Mouse (Mus musculus) stomach, embryonic 14.5 days (tissue): Measurements from ENCODE around the gene Tjp2. TPM values are rescaled to one million over a fixed set of nuclear protein-coding genes. Genes with fewer than 3 reads are reported as not detected.
A peak's percentile ranks its signal among the peaks of the same experiment; 100 is the strongest.

Experiments
- ATAC-seq: fragments of 200-750 bp; cut with Nextera tagmentation; 2 replicates; pipeline ENCODE4 v1.8.0; 2017; ENCODE audit warnings: low read depth, moderate TSS enrichment; ENCODE audit not compliant: insufficient number of reproducible peaks, insufficient read depth, low FRiP score
- H3K27ac ChIP-seq: fragments of 300-500 bp; sonication (generic); 2 replicates; pipeline ENCODE4 v1.5.1; 2014; ENCODE audit warnings: mild to moderate bottlenecking, low read length, moderate library complexity, mixed read lengths
- H3K27me3 ChIP-seq: fragments of 300-500 bp; sonication (generic); 2 replicates; pipeline ENCODE4 v1.6.1; 2014; ENCODE audit warnings: low read length, control low read depth, mixed read lengths; ENCODE audit not compliant: control insufficient read depth, insufficient read depth
- H3K36me3 ChIP-seq: fragments of 300-500 bp; sonication (generic); 2 replicates; pipeline ENCODE4 v1.6.1; 2014; ENCODE audit warnings: mild to moderate bottlenecking, control low read depth, low read length, moderate library complexity, mixed read lengths; ENCODE audit not compliant: control insufficient read depth, insufficient read depth
- H3K4me1 ChIP-seq: fragments of 300-500 bp; sonication (generic); 2 replicates; pipeline ENCODE4 v1.6.1; 2014; ENCODE audit warnings: low read length, control low read depth, mixed read lengths; ENCODE audit not compliant: control insufficient read depth, insufficient read depth
- H3K4me2 ChIP-seq: fragments of 300-500 bp; sonication (generic); replicated peaks from 2 replicates; pipeline ENCODE4 v1.6.1; 2014; ENCODE audit warnings: low read depth, low read length, control low read depth
- H3K4me3 ChIP-seq: fragments of 300-500 bp; sonication (generic); 2 replicates; pipeline ENCODE4 v1.5.1; 2014; ENCODE audit warnings: low read depth, low read length, control low read depth
- H3K9ac ChIP-seq: fragments of 300-500 bp; sonication (generic); replicated peaks from 2 replicates; pipeline ENCODE4 v1.6.1; 2014; ENCODE audit warnings: low read depth, mild to moderate bottlenecking, control low read depth, low read length, moderate library complexity, mixed read lengths
- H3K9me3 ChIP-seq: fragments of 300-500 bp; sonication (generic); 2 replicates; pipeline ENCODE4 v1.6.1; 2016; ENCODE audit warnings: low read depth, low read length, control low read depth; ENCODE audit not compliant: control insufficient read depth
- WGBS: fragments of 180-500 bp; shearing (Covaris S2); extraction: QIAGEN DNeasy Blood & Tissue Kit; methylation state at CpG from one replicate; pipeline ENCODE4 v1.1.7; 2014; 5-methylcytosine and 5-hydroxymethylcytosine counted together
- polyA plus RNA-seq: library from polyadenylated mRNA; unstranded; fragments of >200 nt; fragmentation: Nextera tagmentation; extraction: Ambion mirVana; gene quantifications from 2 replicates; pipeline ENCODE4 v1.2.1, GENCODE M21; 2014

Gene Tjp2
- polyA plus RNA-seq, 1 experiment from 2014 or later = 38.6 TPM

DNA sequence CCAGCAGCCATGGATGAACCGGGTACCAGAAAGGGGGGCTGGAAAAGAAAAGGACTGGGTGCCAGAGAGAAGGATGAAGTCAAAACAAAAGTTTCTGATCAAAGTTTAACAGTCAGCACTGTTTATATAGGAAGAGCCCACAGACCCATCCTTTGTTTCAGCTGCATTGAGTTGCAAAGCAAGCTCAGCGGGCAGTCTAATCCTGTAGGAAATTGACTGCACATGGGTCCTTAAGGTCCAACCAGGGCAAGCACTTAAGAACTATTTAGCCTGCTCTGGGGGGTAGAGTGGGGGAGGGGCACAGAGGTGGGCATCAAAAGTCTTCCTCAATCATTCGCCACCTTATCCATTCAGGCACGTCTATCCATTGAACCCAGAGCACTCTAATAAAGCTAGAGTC, 151.7 kb downstream of the Tjp2 start:
- Histone ChIP-seq H3K4me1 (no peaks in the 10 kb centered on the region), H3K4me3 (no peak overlapping the region), H3K36me3 (no peaks in the 10 kb centered on the region), H3K4me2 (no peak overlapping the region), H3K9me3 (no peaks in the 10 kb centered on the region), H3K9ac (no peak overlapping the region), H3K27me3 (no peaks in the 10 kb centered on the region), H3K27ac (no peak overlapping the region)
- ATAC-seq = no peak
- 67% methylated on average over 4 of the region's 4 CpGs for WGBS

DNA sequence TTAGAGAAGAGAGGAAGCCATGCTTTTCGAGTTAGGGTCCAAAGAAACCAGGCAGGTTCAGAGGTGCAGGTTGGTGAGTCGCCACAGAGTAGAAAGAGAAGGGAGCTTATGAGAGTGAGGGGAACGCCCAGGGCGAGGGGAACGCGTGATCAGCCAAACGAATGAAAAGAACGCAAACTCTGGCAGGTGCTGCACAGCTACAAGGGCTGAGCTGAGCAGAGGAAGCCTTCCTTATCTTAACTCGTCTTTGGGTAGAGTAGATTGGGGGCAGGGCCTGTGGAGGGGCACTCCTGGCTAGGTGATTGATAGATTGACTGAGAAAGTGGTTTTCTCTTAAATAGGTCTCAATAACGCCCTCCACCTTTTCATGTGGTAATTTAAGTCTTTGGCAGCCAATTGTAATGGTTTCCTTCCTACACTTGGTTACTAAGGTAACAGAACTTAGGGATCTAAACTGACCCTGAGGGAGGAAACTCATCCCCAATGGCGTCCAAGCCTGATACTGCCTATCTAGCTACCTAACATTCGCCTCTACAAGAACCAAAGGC, 160.4 kb downstream of the Tjp2 start:
- Histone ChIP-seq H3K4me2 (no peak overlapping the region), H3K9ac (no peak overlapping the region), H3K27me3 (no peaks in the 10 kb centered on the region), H3K27ac (no peak overlapping the region), H3K9me3 (no peaks in the 10 kb centered on the region), H3K36me3 (no peaks in the 10 kb centered on the region), H3K4me3 (no peak overlapping the region), H3K4me1 (no peaks in the 10 kb centered on the region)
- 52% methylated on average over 12 of the region's 12 CpGs for WGBS
- no peak for ATAC-seq

DNA sequence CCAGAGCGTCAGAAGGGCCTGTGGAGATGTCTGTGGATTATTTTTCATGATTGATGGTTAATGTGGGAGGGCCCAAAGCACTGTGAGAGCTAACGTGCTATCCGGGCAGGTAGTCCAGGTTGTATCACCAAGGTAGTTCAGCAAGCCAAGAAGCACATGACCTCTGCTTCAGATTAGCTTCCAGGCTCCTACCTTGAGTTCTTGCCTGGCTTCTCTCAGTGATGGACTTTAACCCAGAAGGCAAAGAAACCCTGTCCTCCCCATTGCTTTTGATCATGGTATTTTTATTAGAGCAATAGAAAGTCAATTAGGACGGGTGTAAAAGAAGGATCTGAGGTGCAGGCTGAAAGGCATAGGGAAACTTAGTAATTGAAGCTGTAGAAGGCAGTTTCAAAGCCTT, 161.2 kb downstream of the Tjp2 start:
- Histone ChIP-seq H3K9me3 (no peaks in the 10 kb centered on the region), H3K4me2 (no peak overlapping the region), H3K27ac (no peak overlapping the region), H3K4me3 (no peak overlapping the region), H3K4me1 (no peaks in the 10 kb centered on the region), H3K36me3 (no peaks in the 10 kb centered on the region), H3K9ac (no peak overlapping the region), H3K27me3 (no peaks in the 10 kb centered on the region)
- ATAC-seq = no peak
- WGBS = 68% methylated on average over 4 of the region's 4 CpGs

DNA sequence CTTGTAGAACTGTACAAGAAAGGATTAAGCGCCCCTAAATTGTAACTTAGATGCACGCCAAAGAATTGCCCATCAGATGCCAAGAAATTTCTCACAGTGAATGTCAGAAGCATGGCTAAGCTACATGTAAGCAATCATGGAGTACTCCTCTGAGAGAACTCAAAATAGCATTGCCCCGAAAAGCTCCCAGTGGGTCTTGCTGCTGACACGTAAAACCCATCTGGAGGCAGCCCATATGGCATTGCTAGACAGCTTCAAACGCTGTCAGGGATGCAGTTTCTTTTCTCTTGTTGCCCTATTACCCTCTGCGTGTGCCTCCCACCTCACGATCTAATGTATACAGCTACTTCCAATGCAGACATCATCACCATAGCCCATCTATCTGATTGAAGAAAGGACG, 166.0 kb downstream of the Tjp2 start:
- Histone ChIP-seq H3K27ac (no peak overlapping the region), H3K4me1 (peaks cover 12% of the 10 kb centered on the region; the same call in 1 of the 2 replicates)
- ATAC-seq = no peak

DNA sequence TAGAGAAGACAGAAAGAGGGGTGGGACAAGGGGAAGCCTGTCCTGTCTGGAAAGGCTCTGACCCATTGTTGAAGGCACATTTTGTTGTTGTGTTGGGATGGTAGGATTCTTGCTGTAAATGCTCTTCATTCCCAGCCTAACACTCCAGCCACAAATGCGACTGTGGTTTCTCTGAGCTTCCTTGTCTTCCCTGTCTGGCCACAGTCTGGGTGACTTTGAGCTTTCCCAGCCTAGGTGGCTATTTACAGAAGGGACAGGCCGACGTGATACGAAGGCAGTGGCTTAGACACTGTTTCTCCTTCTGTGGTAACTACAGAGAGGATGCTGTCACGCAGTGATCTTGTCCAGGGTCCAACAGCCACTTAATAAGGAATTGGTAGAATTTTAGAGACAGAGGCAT, 166.8 kb downstream of the Tjp2 start:
- Histone ChIP-seq H3K36me3 (no peaks in the 10 kb centered on the region), H3K9ac (no peak overlapping the region), H3K27me3 (no peaks in the 10 kb centered on the region), H3K4me1 (peaks cover 12% of the 10 kb centered on the region; the same call in 1 of the 2 replicates), H3K9me3 (no peaks in the 10 kb centered on the region), H3K4me3 (no peak overlapping the region), H3K4me2 (no peak overlapping the region), H3K27ac (no peak overlapping the region)
- ATAC-seq = no peak
- 62% methylated on average over 5 of the region's 5 CpGs for WGBS

More for the DNA sequence above, 166.0 kb downstream of the Tjp2 start:
- Histone ChIP-seq H3K4me2 (no peak overlapping the region), H3K27me3 (no peaks in the 10 kb centered on the region), H3K9ac (no peak overlapping the region), H3K9me3 (no peaks in the 10 kb centered on the region), H3K4me3 (no peak overlapping the region), H3K36me3 (no peaks in the 10 kb centered on the region)
- 66% methylated on average over 8 of the region's 8 CpGs for WGBS

DNA sequence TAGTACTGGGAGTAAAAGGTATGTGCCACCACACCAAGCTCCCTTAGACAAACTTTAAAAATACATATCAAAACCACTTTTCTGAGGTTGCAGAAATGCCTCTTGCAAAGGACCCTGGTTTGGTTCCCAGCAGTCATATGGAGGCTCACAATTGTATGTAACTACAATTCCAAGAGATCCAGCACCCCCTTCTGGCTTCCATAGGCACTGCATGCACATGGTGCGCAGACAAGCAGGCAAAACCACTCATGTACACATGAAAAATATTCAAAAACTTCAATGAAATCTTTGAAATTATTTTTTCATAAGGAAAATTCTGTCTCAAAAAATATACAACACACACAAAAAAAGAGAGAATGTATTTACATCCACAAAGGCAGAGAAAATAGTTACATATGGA, 167.9 kb downstream of the Tjp2 start:
- no peak overlapping the region for H3K4me2 ChIP-seq
- no peak overlapping the region for H3K4me3 ChIP-seq
- H3K4me1 ChIP-seq = peaks cover 12% of the 10 kb centered on the region; the same call in 1 of the 2 replicates
- no peaks in the 10 kb centered on the region for H3K36me3 ChIP-seq
- no peaks in the 10 kb centered on the region for H3K9me3 ChIP-seq
- no peak overlapping the region for H3K9ac ChIP-seq
- 95% methylated on average over 1 of the region's 1 CpGs for WGBS
- no peak for ATAC-seq
- H3K27me3 ChIP-seq = no peaks in the 10 kb centered on the region
- H3K27ac ChIP-seq = no peak overlapping the region

DNA sequence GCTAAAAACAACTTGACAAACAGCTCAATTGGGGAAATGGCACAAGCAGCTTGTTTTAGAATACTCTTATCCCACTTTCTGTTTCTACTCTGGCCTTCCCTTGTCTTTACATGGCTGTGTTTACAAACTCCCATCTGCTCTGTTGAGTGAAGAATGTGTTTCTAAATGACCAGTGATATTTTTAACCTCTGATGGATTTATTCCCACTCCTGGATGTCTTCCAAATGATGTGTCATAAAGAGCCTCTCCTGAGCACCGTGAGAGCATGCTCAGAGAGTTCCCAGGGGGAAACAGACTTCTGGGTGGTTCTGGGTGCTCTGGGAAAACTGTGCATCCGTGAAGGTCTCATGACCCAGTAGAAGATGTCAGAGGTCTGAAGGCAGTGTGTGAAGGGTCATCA, 169.9 kb downstream of the Tjp2 start:
- Histone ChIP-seq H3K4me1 (peaks cover 12% of the 10 kb centered on the region; the same call in 1 of the 2 replicates), H3K4me3 (no peak overlapping the region), H3K27me3 (no peaks in the 10 kb centered on the region), H3K27ac (peak overlapping the region; percentile 62; the same call in 1 of the 2 replicates), H3K9me3 (no peaks in the 10 kb centered on the region), H3K36me3 (no peaks in the 10 kb centered on the region), H3K9ac (no peak overlapping the region), H3K4me2 (no peak overlapping the region)
- 29% methylated on average over 2 of the region's 2 CpGs for WGBS
- no peak for ATAC-seq

DNA sequence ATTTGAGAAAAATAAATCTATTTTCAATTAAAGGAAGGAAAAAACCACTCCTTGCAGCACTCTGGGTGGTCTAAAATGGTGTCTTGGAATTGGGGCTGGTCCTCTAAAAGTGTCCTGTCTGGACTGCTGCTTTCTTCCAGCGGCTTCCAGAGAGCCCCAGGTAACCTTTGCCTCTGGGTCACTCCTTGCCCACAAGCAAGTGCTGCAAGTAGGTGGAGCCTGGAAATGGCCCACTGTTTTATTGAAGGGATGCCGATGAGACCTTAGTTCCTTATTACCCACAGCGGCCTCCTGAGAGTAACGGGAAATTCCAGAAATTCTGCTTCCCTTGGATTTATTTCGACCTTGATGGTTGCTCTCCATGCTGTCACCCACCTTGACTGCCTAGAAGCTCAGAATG, 170.6 kb downstream of the Tjp2 start:
- no peaks in the 10 kb centered on the region for H3K36me3 ChIP-seq
- ATAC-seq = no peak
- H3K4me3 ChIP-seq = no peak overlapping the region
- H3K9ac ChIP-seq = no peak overlapping the region
- H3K9me3 ChIP-seq = no peaks in the 10 kb centered on the region
- H3K27me3 ChIP-seq = no peaks in the 10 kb centered on the region
- peaks cover 12% of the 10 kb centered on the region; the same call in 1 of the 2 replicates for H3K4me1 ChIP-seq
- peak overlapping the region; percentile 74 for H3K27ac ChIP-seq
- WGBS = 44% methylated on average over 5 of the region's 5 CpGs
- H3K4me2 ChIP-seq = no peak overlapping the region

DNA sequence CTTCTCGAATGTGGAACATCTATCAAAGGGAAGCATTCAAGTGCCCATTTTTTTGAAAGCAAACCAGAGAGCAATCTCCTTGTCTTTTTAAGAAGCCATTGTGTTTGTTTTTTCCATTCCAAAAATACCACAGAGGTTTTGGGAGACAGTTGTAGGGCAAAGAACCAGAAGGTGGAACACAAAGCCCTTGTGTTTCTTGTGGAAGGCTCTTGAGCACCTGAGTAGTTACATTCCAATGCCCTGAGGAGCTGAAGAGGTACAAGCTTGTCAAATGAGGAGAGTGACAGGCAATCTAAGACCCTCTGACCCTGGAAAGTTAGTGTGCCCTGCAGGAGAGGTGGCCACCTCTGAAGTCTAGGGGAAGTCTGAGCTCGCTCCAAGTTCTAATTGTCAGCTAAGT, 174.3 kb downstream of the Tjp2 start:
- H3K9me3 ChIP-seq = no peaks in the 10 kb centered on the region
- WGBS = 74% methylated on average over 2 of the region's 2 CpGs
- no peak for ATAC-seq
- H3K4me1 ChIP-seq = peaks cover 12% of the 10 kb centered on the region; the same call in 1 of the 2 replicates
- H3K4me3 ChIP-seq = no peak overlapping the region
- no peaks in the 10 kb centered on the region for H3K27me3 ChIP-seq
- H3K36me3 ChIP-seq = no peaks in the 10 kb centered on the region
- H3K4me2 ChIP-seq = no peak overlapping the region
- no peak overlapping the region for H3K27ac ChIP-seq
- no peak overlapping the region for H3K9ac ChIP-seq
